Mouse (Mus musculus) forebrain, embryonic 10.5 days (tissue): ENCODE results near the gene BC049715. TPM values are rescaled to one million over a fixed set of nuclear protein-coding genes. Genes with fewer than 3 reads are reported as not detected.
A peak's percentile ranks its signal among the peaks of the same experiment; 100 is the strongest.

ENCODE experiments used
- DNase-seq: peaks from one replicate; pipeline ENCODE4 v3.0.0-alpha.2; 2017; ENCODE audit warnings: low spot score; ENCODE audit errors: extremely low spot score
- H3K27ac ChIP-seq: fragments of 300-500 bp; sonication (generic); 2 replicates; pipeline ENCODE4 v1.5.1; 2016; ENCODE audit warnings: mild to moderate bottlenecking
- H3K27me3 ChIP-seq: fragments of 300-500 bp; sonication (generic); 2 replicates; pipeline ENCODE4 v1.6.1; 2016; ENCODE audit warnings: mild to moderate bottlenecking; ENCODE audit not compliant: poor library complexity, severe bottlenecking
- H3K36me3 ChIP-seq: fragments of 300-500 bp; sonication (generic); replicated peaks from 2 replicates; pipeline ENCODE4 v1.6.1; 2016; ENCODE audit warnings: mild to moderate bottlenecking, moderate library complexity
- H3K4me1 ChIP-seq: fragments of 300-500 bp; sonication (generic); 2 replicates; pipeline ENCODE4 v1.6.1; 2016
- H3K4me3 ChIP-seq: fragments of 300-500 bp; sonication (generic); 2 replicates; pipeline ENCODE4 v1.5.1; 2016; ENCODE audit warnings: mild to moderate bottlenecking, moderate library complexity
- H3K9me3 ChIP-seq: fragments of 300-500 bp; sonication (generic); 2 replicates; pipeline ENCODE4 v1.6.1; 2016; ENCODE audit warnings: mild to moderate bottlenecking, moderate library complexity
- whole genome bisulfite sequencing: fragments of 180-500 bp; shearing (Covaris S2); methylation state at CpG from one replicate; pipeline ENCODE4 v1.1.7; 2016; 5-methylcytosine and 5-hydroxymethylcytosine counted together
- polyA plus RNA-seq: library from polyadenylated mRNA; unstranded; fragments of >200 nt; fragmentation: Nextera tagmentation; extraction: Ambion mirVana; gene quantifications from 2 replicates; pipeline ENCODE4 v1.2.1, GENCODE M21; 2016

Gene BC049715
- polyA plus RNA-seq, 1 experiment from 2014 or later, result 1.9 TPM

DNA sequence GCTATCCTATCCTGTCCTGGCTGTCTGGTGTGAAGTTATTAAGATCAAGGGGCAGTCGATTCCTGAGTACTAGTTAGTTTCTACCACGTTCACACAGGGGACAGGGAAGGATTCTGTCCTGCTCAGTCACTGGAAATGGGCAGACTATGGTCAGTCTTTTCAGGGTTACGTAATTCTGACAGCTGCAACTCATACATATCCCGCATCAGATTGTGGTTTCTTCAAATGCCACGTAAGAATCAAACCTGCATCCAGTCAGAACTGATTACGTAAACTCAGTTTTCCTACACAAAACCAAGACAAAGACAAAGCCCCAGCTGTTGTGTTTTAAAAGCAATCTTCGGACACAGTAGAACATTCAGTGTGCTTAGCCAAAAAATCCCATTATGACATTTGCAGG is 12.0 kb upstream of the BC049715 start:
- peaks cover 94% of the 10 kb centered on the region for H3K36me3 ChIP-seq
- no peaks in the 10 kb centered on the region for H3K9me3 ChIP-seq
- H3K27me3 ChIP-seq, result no peaks in the 10 kb centered on the region
- WGBS, result 97% methylated on average over 7 of the region's 7 CpGs
- no peak for DNase-seq
- H3K4me3 ChIP-seq, result no peak overlapping the region
- no peak overlapping the region for H3K27ac ChIP-seq
- H3K4me1 ChIP-seq, result no peaks in the 10 kb centered on the region

DNA sequence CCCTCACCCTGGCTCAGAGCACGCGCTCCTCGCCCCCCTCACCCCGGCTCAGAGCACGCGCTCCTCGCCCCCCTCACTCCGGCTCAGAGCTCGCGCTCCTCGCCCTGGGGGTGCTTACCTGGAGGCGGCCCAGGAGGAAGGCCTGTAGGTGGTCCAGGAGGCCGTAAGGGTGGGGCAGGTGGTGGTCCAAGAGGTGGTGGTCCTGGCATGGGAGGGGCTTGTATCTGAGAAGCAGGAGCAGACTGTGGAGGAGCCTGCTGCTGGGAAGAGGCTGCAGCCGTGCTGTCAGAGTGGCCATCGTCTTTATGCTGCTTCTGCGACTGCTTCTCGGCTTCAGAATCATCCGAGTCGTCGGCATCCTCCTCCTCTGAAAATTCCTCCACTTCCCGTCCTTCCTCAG is 10.6 kb upstream of the BC049715 start:
- Histone ChIP-seq H3K36me3 (peaks cover 97% of the 10 kb centered on the region), H3K9me3 (no peaks in the 10 kb centered on the region), H3K4me3 (no peak overlapping the region), H3K4me1 (no peaks in the 10 kb centered on the region), H3K27me3 (no peaks in the 10 kb centered on the region), H3K27ac (no peak overlapping the region)
- 94% methylated on average over 21 of the region's 21 CpGs for WGBS
- no peak for DNase-seq

DNA sequence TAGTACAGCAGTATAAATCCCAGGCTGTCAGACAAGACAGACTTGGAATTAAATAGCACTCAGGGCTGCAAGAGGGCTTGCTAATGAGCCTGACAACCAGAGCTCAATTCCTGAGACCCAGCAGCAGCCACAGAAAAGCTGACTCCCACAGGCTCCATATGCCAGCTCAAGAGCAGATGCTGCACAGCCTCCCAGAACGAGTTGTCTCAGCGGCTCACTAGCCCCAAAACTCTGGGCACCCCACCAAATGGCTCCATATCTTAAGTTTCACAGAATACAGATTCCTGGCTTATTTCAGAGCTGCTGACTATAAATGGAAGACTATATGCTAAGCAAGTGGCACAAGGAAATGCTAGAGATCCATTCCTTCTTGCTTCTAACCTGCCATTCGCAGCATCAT is 9.9 kb upstream of the BC049715 start:
- Histone ChIP-seq H3K9me3 (no peaks in the 10 kb centered on the region), H3K27ac (no peak overlapping the region), H3K27me3 (no peaks in the 10 kb centered on the region), H3K4me1 (no peaks in the 10 kb centered on the region), H3K4me3 (no peak overlapping the region), H3K36me3 (peaks cover 97% of the 10 kb centered on the region)
- WGBS, result 95% methylated on average over 3 of the region's 3 CpGs
- no peak for DNase-seq

DNA sequence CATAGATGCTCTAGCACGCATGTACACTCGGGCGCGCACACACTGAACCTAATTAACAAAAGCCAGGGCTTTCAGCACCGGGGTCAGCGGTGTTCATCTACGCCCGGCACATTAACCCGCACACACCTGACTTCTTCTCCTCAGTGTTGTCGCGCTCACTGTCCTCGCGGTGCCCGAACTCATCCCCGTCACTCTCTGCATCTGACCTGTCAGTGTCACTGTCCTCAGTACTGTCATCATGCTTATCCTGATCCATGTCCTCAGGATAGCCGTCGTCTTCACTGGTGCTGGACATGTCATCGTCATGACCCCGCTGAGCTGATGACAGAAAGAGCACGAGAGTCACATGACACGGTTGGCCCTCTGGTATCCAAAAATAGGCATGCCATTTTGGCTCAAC is 7.0 kb upstream of the BC049715 start:
- Histone ChIP-seq H3K36me3 (peaks cover 95% of the 10 kb centered on the region), H3K4me1 (no peaks in the 10 kb centered on the region), H3K27ac (no peak overlapping the region), H3K9me3 (no peaks in the 10 kb centered on the region), H3K4me3 (no peak overlapping the region), H3K27me3 (no peaks in the 10 kb centered on the region)
- WGBS, result 97% methylated on average over 21 of the region's 21 CpGs
- no peak for DNase-seq

DNA sequence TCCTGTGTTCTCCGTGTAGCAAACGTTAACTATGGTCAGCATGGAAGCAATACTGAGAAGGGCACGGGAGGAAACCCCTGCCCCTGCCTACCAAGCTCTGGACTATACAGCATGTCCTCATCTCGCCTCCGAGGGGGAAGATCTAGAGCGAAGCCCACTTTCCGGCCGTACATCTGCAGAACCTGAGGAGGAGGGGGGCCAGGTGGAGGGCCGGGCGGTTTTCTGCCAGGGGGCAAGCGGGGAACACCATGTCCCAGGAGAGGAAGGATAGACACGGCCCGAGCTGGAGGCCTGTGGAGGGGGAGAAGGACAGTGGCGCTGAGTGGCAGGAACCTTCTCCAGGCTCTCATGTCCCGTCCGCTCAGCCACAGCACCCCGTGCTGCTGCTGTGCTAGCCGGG is 6.3 kb upstream of the BC049715 start:
- Histone ChIP-seq H3K9me3 (no peaks in the 10 kb centered on the region), H3K27me3 (no peaks in the 10 kb centered on the region), H3K4me1 (no peaks in the 10 kb centered on the region), H3K4me3 (no peak overlapping the region), H3K27ac (no peak overlapping the region), H3K36me3 (peaks cover 93% of the 10 kb centered on the region)
- DNase-seq, result no peak
- 95% methylated on average over 18 of the region's 18 CpGs for WGBS

DNA sequence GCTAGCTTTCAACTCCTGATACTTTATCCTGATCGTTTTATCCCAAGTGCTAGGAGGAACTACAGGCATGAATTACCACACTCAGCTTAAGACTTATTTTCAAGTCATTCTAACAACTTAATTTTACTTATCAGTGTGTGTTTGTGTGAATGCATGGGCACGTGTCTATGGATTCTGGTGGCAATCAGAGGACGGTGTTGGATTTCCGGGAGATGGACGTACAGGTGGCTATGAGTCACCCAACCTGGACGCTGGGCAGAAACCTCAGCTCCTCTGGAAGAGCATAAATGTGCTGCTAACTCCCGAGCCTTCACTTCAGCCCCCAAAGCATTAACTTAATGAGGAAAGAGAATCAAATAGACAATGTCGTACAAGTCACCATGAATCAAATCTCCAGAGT is 2.4 kb upstream of the BC049715 start:
- peaks cover 55% of the 10 kb centered on the region for H3K36me3 ChIP-seq
- no peaks in the 10 kb centered on the region for H3K9me3 ChIP-seq
- H3K27ac ChIP-seq, result no peak overlapping the region
- DNase-seq, result no peak
- no peak overlapping the region for H3K4me3 ChIP-seq
- H3K27me3 ChIP-seq, result no peaks in the 10 kb centered on the region
- H3K4me1 ChIP-seq, result peaks cover 14% of the 10 kb centered on the region
- 95% methylated on average over 8 of the region's 8 CpGs for WGBS

DNA sequence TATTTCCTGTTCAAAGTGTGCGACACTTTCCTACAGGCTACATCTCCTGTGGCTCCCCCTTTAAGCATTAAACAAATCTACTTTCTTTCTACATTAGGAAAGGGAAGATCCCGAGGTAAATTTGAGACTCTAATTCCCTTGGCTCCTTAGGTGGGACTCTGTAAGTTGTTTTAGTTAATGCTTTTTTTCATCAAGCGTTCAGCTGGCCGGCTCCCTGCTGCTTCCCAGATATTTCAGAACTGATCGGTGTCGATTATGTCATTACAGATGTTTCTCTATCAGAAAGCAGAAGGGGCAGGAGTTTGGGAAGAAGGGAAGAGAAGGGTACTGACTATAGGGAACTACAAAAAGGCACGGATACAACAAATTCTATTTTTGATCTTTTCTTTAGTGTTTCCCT is 310 bp upstream of the BC049715 start:
- DNase-seq, result no peak
- Histone ChIP-seq H3K36me3 (peaks cover 34% of the 10 kb centered on the region), H3K9me3 (no peaks in the 10 kb centered on the region), H3K4me3 (peak overlapping the region; percentile 99), H3K27me3 (no peaks in the 10 kb centered on the region), H3K4me1 (peaks cover 14% of the 10 kb centered on the region), H3K27ac (peak overlapping the region; percentile 98)
- 23% methylated on average over 7 of the region's 7 CpGs for WGBS

DNA sequence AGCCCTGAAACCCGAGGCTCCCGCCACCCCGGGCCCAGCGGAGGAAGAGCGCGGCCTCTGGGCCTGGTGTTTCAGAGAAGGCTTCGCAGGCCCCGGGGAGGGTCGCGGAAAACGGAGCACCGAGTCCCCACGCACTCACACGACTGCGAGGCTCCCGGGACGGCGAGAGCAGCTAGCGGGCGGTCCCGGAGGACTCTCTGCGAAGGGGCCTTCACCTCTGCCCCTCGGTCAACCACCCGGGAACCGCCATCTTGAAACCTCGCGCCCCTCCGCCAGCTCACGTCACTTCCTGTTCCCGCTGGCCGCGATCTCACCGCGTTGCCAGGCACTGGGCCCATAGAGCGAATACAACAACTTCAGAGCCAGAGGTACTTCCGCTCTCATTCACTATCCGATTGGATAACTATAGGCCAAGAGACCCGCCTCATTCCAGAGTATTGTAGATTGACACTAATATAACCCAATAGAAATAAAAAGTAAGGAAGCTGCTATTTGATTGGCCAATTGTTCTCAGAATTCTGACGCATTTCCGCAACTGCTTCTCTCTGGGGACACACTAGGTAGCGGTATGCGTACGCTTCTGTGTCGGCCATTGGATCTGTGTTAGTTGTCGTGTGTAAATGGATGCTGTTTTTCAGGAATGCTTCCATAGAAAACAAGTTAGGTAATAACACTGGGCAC is 595 bp downstream of the BC049715 start, which contains the start of gene Wbp11:
Gene Wbp11, minus strand, starts transcription at position 353 of the 681 bp plus-strand sequence.
- Histone ChIP-seq H3K9me3 (no peaks in the 10 kb centered on the region), H3K27me3 (no peaks in the 10 kb centered on the region), H3K36me3 (peaks cover 25% of the 10 kb centered on the region), H3K4me3 (peak within 1 kb of the TSS; percentile 99), H3K27ac (peak within 1 kb of the TSS; percentile 98), H3K4me1 (peaks cover 14% of the 10 kb centered on the region)
- under 1% methylated on average over 45 of the region's 45 CpGs for WGBS
- peak; percentile 95 for DNase-seq

DNA sequence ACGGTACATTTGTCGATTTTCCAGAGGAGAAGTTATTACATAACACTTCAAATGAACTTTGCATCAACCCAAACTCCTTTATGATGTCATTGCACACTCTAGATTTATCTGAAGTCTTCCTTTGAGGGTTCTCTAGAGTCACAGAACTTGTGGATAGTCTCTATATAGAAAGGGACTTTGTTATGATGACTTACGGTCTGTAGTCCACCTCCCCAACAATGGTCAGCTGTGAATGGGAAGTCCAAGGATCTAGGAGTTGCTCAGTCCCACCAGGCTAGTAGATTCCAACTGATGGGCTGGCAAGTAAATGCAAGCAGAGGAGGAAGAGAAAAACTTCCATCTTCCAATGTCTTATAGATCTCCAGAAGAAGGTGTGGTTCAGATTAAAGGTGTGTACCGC is 1.3 kb downstream of the BC049715 start:
- H3K9me3 ChIP-seq, result no peaks in the 10 kb centered on the region
- H3K36me3 ChIP-seq, result peaks cover 21% of the 10 kb centered on the region
- H3K27ac ChIP-seq, result peak overlapping the region; percentile 98
- peak overlapping the region; percentile 99 for H3K4me3 ChIP-seq
- H3K27me3 ChIP-seq, result no peaks in the 10 kb centered on the region
- 34% methylated on average over 4 of the region's 4 CpGs for WGBS
- peaks cover 14% of the 10 kb centered on the region for H3K4me1 ChIP-seq
- DNase-seq, result no peak

DNA sequence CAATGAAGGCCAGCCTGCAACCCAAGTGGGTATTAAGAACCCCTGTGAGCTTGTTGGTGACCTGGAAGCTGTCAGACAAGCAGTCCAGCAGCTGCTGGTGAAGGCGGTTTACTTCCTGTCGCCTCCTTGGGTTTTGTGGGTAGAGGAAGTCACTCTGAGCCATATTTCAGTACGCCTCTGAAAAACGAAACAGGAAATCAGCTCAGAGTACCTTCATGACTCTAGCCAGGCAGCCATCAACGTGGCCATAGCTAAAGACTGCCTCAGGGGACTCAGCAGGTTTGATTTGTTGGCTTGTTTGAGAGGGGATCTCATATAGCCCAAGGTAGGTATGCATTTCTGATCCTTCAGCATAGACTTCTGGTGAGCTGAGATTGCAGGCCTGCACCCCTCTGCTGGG is 4.3 kb downstream of the BC049715 start:
- no peaks in the 10 kb centered on the region for H3K36me3 ChIP-seq
- H3K4me3 ChIP-seq, result no peak overlapping the region
- H3K9me3 ChIP-seq, result no peaks in the 10 kb centered on the region
- H3K27me3 ChIP-seq, result no peaks in the 10 kb centered on the region
- no peak overlapping the region for H3K27ac ChIP-seq
- DNase-seq, result no peak
- H3K4me1 ChIP-seq, result peaks cover 9% of the 10 kb centered on the region
- WGBS, result 82% methylated on average over 5 of the region's 5 CpGs

DNA sequence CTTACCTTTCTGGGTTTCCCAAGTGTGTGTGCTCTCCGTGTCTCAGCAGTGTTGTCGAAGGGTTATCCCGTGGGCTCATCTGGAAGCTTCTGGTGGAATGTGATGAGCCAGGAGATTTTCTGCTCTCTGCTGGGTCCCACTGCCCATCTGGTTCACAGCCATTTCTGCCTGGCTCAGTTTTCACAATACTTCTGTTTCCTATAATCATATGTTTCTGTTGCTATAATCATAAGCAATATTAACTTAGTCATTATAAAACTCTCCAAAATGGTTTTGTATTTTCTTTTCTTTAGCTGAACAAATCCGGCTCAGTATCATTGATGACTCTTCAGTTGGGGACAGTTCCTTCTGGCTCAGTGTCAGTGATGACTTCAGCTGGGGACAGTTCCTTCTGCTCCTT is 7.9 kb downstream of the BC049715 start, which contains the start of gene Smco3:
Gene Smco3, minus strand, starts transcription at position 101 of the 400 bp plus-strand sequence.
- no peak for DNase-seq
- Histone ChIP-seq H3K27me3 (no peaks in the 10 kb centered on the region), H3K4me3 (no peak within 1 kb of the TSS), H3K36me3 (no peaks in the 10 kb centered on the region), H3K9me3 (no peaks in the 10 kb centered on the region), H3K4me1 (no peaks in the 10 kb centered on the region), H3K27ac (no peak within 1 kb of the TSS)
- 74% methylated on average over 4 of the region's 4 CpGs for WGBS

DNA sequence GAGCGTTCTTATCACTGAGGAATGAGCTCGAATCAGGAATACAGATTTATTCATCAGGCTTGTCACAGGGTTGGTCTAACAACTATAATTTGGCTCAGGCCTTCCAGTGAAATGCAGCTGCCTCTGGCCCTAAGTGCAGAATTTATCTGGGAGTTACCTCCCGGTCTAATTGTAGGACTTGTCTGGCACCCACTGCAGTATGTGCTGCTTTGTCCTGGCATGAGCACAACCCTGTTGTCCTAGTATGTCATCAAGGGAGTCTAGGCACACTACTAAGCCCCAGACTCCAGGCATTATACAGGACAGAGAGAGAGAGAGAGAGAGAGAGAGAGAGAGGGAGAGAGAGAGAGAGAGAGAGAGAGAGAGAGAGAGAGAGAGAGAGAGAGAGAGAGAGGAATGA is 9.9 kb downstream of the BC049715 start:
- Histone ChIP-seq H3K27me3 (no peaks in the 10 kb centered on the region), H3K36me3 (no peaks in the 10 kb centered on the region), H3K4me3 (no peak overlapping the region), H3K9me3 (no peaks in the 10 kb centered on the region), H3K27ac (no peak overlapping the region), H3K4me1 (no peaks in the 10 kb centered on the region)
- 87% methylated on average over 3 of the region's 3 CpGs for WGBS
- no peak for DNase-seq

DNA sequence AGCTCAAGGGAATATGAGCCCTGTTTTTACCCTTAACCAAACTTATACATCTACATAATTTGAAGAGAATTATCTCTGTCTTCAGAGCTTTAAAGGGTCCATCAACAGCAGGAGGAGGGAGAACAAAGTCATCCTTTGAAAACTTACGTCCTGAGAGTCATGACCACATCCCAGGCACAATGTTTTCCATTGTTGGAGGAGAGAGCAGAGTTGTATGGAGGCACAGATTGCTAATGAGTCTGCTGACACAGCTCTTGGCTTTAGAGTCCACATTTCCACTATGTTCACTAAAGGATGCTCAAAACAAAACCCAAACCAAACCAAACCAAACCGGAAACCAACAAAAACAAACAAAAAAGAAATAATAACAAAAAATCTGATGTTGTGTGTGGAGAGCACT is 17.5 kb downstream of the BC049715 start:
- Histone ChIP-seq H3K27me3 (no peaks in the 10 kb centered on the region), H3K9me3 (no peaks in the 10 kb centered on the region), H3K36me3 (no peaks in the 10 kb centered on the region), H3K27ac (no peak overlapping the region), H3K4me1 (no peaks in the 10 kb centered on the region), H3K4me3 (no peak overlapping the region)
- WGBS, result 70% methylated on average over 2 of the region's 2 CpGs
- no peak for DNase-seq
